Mouse (Mus musculus) erythroid progenitor cell, adult 5-6 weeks (primary cell): ENCODE results near the gene Vps26b. TPM values are rescaled to one million over a fixed set of nuclear protein-coding genes. Genes with fewer than 3 reads are reported as not detected.
A peak's percentile ranks its signal among the peaks of the same experiment; 100 is the strongest.

Experiments
- ATAC-seq: replicated peaks from 2 replicates; pipeline ENCODE4 v1.8.0; 2016; ENCODE audit warnings: moderate number of reproducible peaks, mild to moderate bottlenecking, moderate TSS enrichment, inconsistent platforms; ENCODE audit not compliant: poor library complexity, low FRiP score, severe bottlenecking
- total RNA-seq, 2 experiments: library from RNA; stranded (forward) in 1 of 2; stranded (reverse) in 1 of 2; fragments of 150-400 nt in 1 of 2; fragments of 186-747, 209-891 nt in 1 of 2; gene quantifications; 2 replicates each; pipeline versions ENCODE4 v1.2.3 to v1.2.4; 2015 to 2017; ENCODE audit warnings: low replicate concordance in 2 of 2

Vps26b gene
- total RNA-seq (2015; ENCODE audit: low replicate concordance) (10.1 and 15.1 TPM in 2 replicates), total RNA-seq (2017; ENCODE audit: low replicate concordance) (10.0 and 14.7 TPM in 2 replicates)

- ATAC-seq, result peak; percentile 93
These were observed at the start of gene Vps26b, which contains the start of gene Ncapd3 for GRCm38 (mm10) chr9:27029828-27030762. TSS of gene Vps26b (minus strand) at chr9:27030065. TSS of gene Ncapd3 (plus strand) at chr9:27030175.

- no peak for ATAC-seq
These were observed 45.9 kb upstream of the Vps26b start for GRCm38 (mm10) chr9:27075812-27076211.

- ATAC-seq, result no peak
These were observed 44.8 kb upstream of the Vps26b start for GRCm38 (mm10) chr9:27074677-27075076.

- no peak for ATAC-seq
These were observed 41.0 kb upstream of the Vps26b start for GRCm38 (mm10) chr9:27070895-27071294.

- no peak for ATAC-seq
These were observed 28.5 kb upstream of the Vps26b start for GRCm38 (mm10) chr9:27058341-27058740.

- no peak for ATAC-seq
These were observed 19.6 kb upstream of the Vps26b start for GRCm38 (mm10) chr9:27049492-27049891.

GRCm38 (mm10) chr9:27043892-27044291, 14.0 kb upstream of the Vps26b start:
- no peak for ATAC-seq

- ATAC-seq, result peak; percentile 5; the same call in 1 of the 2 replicates
These were observed 867 bp upstream of the Vps26b start for GRCm38 (mm10) chr9:27030763-27031100.

GRCm38 (mm10) chr9:27029022-27029827, 640 bp downstream of the Vps26b start:
- ATAC-seq, result peak; percentile 16; the same call in 1 of the 2 replicates

GRCm38 (mm10) chr9:27026708-27027107, 3.2 kb downstream of the Vps26b start:
- no peak for ATAC-seq

- ATAC-seq, result no peak
These were observed 6.2 kb downstream of the Vps26b start for GRCm38 (mm10) chr9:27023681-27024080.

GRCm38 (mm10) chr9:27018961-27019360, 10.9 kb downstream of the Vps26b start:
- ATAC-seq, result no peak

- ATAC-seq, result no peak
These were observed 18.3 kb downstream of the Vps26b start for GRCm38 (mm10) chr9:27011572-27011971.

- no peak for ATAC-seq
These were observed 20.6 kb downstream of the Vps26b start for GRCm38 (mm10) chr9:27009231-27009630.

GRCm38 (mm10) chr9:27006866-27007265, 23.0 kb downstream of the Vps26b start:
- ATAC-seq, result no peak

GRCm38 (mm10) chr9:27005933-27006332, 23.9 kb downstream of the Vps26b start:
- ATAC-seq, result no peak

- ATAC-seq, result no peak
These were observed 24.6 kb downstream of the Vps26b start for GRCm38 (mm10) chr9:27005231-27005630.

- ATAC-seq, result peak; percentile 99
These were observed 30.1 kb downstream of the Vps26b start, which contains the start of the genes Acad8 and Thyn1 for GRCm38 (mm10) chr9:26999461-27000395. TSS of gene Acad8 (minus strand) at chr9:26999566. TSS of gene Thyn1 (plus strand) at chr9:26999710.
